Mouse (Mus musculus) liver, postnatal 0 days (tissue): ENCODE measurements around the gene 1110008P14Rik. TPM values are rescaled to one million over a fixed set of nuclear protein-coding genes. Genes with fewer than 3 reads are reported as not detected.

Source experiments
- ATAC-seq: fragments of 200-750 bp; cut with Nextera tagmentation; 2 replicates; pipeline ENCODE4 v1.8.0; 2017; ENCODE audit warnings: mild to moderate bottlenecking, moderate library complexity
- DNase-seq: peaks from one replicate; pipeline ENCODE4 v3.0.0-alpha.2; 2016
- H3K27ac ChIP-seq: fragments of 300-500 bp; sonication (generic); 2 replicates; pipeline ENCODE4 v1.5.1; 2014; ENCODE audit warnings: antibody characterized with exemption, moderate library complexity, mild to moderate bottlenecking, low read depth
- H3K27me3 ChIP-seq: fragments of 300-500 bp; sonication (generic); 2 replicates; pipeline ENCODE4 v1.6.1; 2014; ENCODE audit warnings: low read length, control low read depth, mixed read lengths; ENCODE audit not compliant: insufficient read depth
- H3K36me3 ChIP-seq: fragments of 300-500 bp; sonication (generic); replicated peaks from 2 replicates; pipeline ENCODE4 v1.6.1; 2014; ENCODE audit warnings: mild to moderate bottlenecking, control low read depth, low read length, moderate library complexity, mixed read lengths; ENCODE audit not compliant: insufficient read depth
- H3K4me1 ChIP-seq: fragments of 300-500 bp; sonication (generic); 2 replicates; pipeline ENCODE4 v1.6.1; 2014; ENCODE audit warnings: antibody characterized with exemption, mild to moderate bottlenecking, control low read depth; ENCODE audit not compliant: insufficient read depth
- H3K4me2 ChIP-seq: fragments of 300-500 bp; sonication (generic); 2 replicates; pipeline ENCODE4 v1.6.1; 2014; ENCODE audit warnings: low read depth, mild to moderate bottlenecking, low read length, moderate library complexity, mixed read lengths
- H3K4me3 ChIP-seq: fragments of 300-500 bp; sonication (generic); 2 replicates; pipeline ENCODE4 v1.5.1; 2014; ENCODE audit warnings: low read depth, low read length
- H3K9ac ChIP-seq: fragments of 300-500 bp; sonication (generic); replicated peaks from 2 replicates; pipeline ENCODE4 v1.6.1; 2014; ENCODE audit warnings: mild to moderate bottlenecking, moderate library complexity
- H3K9me3 ChIP-seq: fragments of 300-500 bp; sonication (generic); 2 replicates; pipeline ENCODE4 v1.6.1; 2016; ENCODE audit warnings: mild to moderate bottlenecking, control low read depth, low read length, mixed read lengths
- CTCF ChIP-seq: sonication (generic); IDR thresholded peaks from 2 replicates; pipeline ENCODE4 v1.5.1; 2016; ENCODE audit warnings: antibody characterized with exemption, low read depth
- EP300 ChIP-seq: IDR thresholded peaks from 2 replicates; pipeline ENCODE4 v1.6.1; 2016; ENCODE audit warnings: antibody characterized with exemption, low read depth, mild to moderate bottlenecking
- WGBS: fragments of 180-500 bp; shearing (Covaris S2); extraction: QIAGEN DNeasy Blood & Tissue Kit; methylation state at CpG from one replicate; pipeline ENCODE4 v1.1.7; 2014; ENCODE audit not compliant: insufficient replicate concordance; 5-methylcytosine and 5-hydroxymethylcytosine counted together
- polyA plus RNA-seq: library from polyadenylated mRNA; unstranded; fragments of >200 nt; fragmentation: Nextera tagmentation; extraction: Ambion mirVana; gene quantifications from 2 replicates; pipeline ENCODE4 v1.2.1, GENCODE M21; 2015

1110008P14Rik gene
- polyA plus RNA-seq, 1 experiment from 2014 or later: 32.2 TPM

- Histone ChIP-seq H3K4me1 (no peaks in the 10 kb centered on the region), H3K36me3 (no peaks in the 10 kb centered on the region)
- ATAC-seq: no peak
These were observed 40.2 kb downstream of the 1110008P14Rik start for GRCm38 (mm10) chr2:32341634-32341939.

GRCm38 (mm10) chr2:32340836-32341633 lies 40.7 kb downstream of the 1110008P14Rik start:
- WGBS: 75% methylated on average over 13 of the region's 13 CpGs
- Histone ChIP-seq H3K4me1 (no peaks in the 10 kb centered on the region), H3K27me3 (no peaks in the 10 kb centered on the region), H3K27ac (no peak overlapping the region), H3K9ac (no peak overlapping the region), H3K9me3 (no peaks in the 10 kb centered on the region), H3K36me3 (no peaks in the 10 kb centered on the region), H3K4me3 (no peak overlapping the region), H3K4me2 (no peak overlapping the region)
- TF ChIP-seq EP300 (no peak), CTCF (no peak)
- no peak for ATAC-seq
- no peak for DNase-seq

More at GRCm38 (mm10) chr2:32341634-32341939, 40.2 kb downstream of the 1110008P14Rik start:
- 73% methylated on average over 4 of the region's 4 CpGs for WGBS
- TF ChIP-seq CTCF (no peak), EP300 (no peak)
- H3K9ac ChIP-seq: no peak overlapping the region
- no peak for DNase-seq
- H3K27me3 ChIP-seq: no peaks in the 10 kb centered on the region
- H3K4me3 ChIP-seq: no peak overlapping the region
- H3K27ac ChIP-seq: no peak overlapping the region
- no peak overlapping the region for H3K4me2 ChIP-seq
- H3K9me3 ChIP-seq: no peaks in the 10 kb centered on the region

GRCm38 (mm10) chr2:32339912-32340642 lies 41.7 kb downstream of the 1110008P14Rik start:
- Histone ChIP-seq H3K27ac (no peak overlapping the region), H3K9me3 (no peaks in the 10 kb centered on the region), H3K27me3 (no peaks in the 10 kb centered on the region), H3K36me3 (no peaks in the 10 kb centered on the region), H3K9ac (no peak overlapping the region), H3K4me3 (no peak overlapping the region), H3K4me2 (no peak overlapping the region), H3K4me1 (no peaks in the 10 kb centered on the region)
- 38% methylated on average over 26 of the region's 26 CpGs for WGBS
- ATAC-seq (no peak), DNase-seq (no peak)
- no peak for TF ChIP-seq CTCF
- no peak for TF ChIP-seq EP300

- ATAC-seq: no peak
- TF ChIP-seq EP300 (no peak), CTCF (no peak)
- Histone ChIP-seq H3K27ac (no peak overlapping the region), H3K4me1 (no peaks in the 10 kb centered on the region), H3K9me3 (no peaks in the 10 kb centered on the region), H3K9ac (no peak overlapping the region), H3K4me2 (no peak overlapping the region), H3K4me3 (no peak overlapping the region), H3K27me3 (0 out of 2 replicates have a peak, but pooled peaks cover 2% of the 10 kb centered on the region), H3K36me3 (no peaks in the 10 kb centered on the region)
- 44% methylated on average over 15 of the region's 15 CpGs for WGBS
- DNase-seq: no peak
These were observed 45.9 kb downstream of the 1110008P14Rik start for GRCm38 (mm10) chr2:32335888-32336287.

GRCm38 (mm10) chr2:32332159-32332558 lies 49.6 kb downstream of the 1110008P14Rik start:
- DNase-seq (no peak), ATAC-seq (no peak)
- Histone ChIP-seq H3K4me1 (no peaks in the 10 kb centered on the region), H3K4me2 (no peak overlapping the region), H3K9me3 (no peaks in the 10 kb centered on the region), H3K36me3 (no peaks in the 10 kb centered on the region), H3K27ac (no peak overlapping the region), H3K9ac (no peak overlapping the region), H3K27me3 (0 out of 2 replicates have a peak, but pooled peaks cover 2% of the 10 kb centered on the region), H3K4me3 (no peak overlapping the region)
- 70% methylated on average over 5 of the region's 5 CpGs for WGBS
- TF ChIP-seq EP300 (no peak), CTCF (no peak)

GRCm38 (mm10) chr2:32329531-32329930 lies 52.2 kb downstream of the 1110008P14Rik start:
- H3K9ac ChIP-seq: no peak overlapping the region
- WGBS: 66% methylated on average over 6 of the region's 6 CpGs
- no peak overlapping the region for H3K4me2 ChIP-seq
- no peak overlapping the region for H3K4me3 ChIP-seq
- no peaks in the 10 kb centered on the region for H3K9me3 ChIP-seq
- TF ChIP-seq CTCF (no peak), EP300 (no peak)
- no peak for ATAC-seq
- DNase-seq: no peak
- no peaks in the 10 kb centered on the region for H3K27me3 ChIP-seq
- H3K4me1 ChIP-seq: no peaks in the 10 kb centered on the region
- no peak overlapping the region for H3K27ac ChIP-seq
- no peaks in the 10 kb centered on the region for H3K36me3 ChIP-seq
